Mouse (Mus musculus) cerebellum, adult 9-11 months (tissue): ENCODE data around the gene Tfeb.

Experiments
- DNase-seq: peaks from one replicate; pipeline ENCODE4 v3.0.0; 2022

Tfeb gene

GRCm38 (mm10) chr17:47712889-47713571 lies 23.8 kb upstream of the Tfeb start:
- no peak for DNase-seq

- no peak for DNase-seq
Measured at GRCm38 (mm10) chr17:47715037-47715436, 21.8 kb upstream of the Tfeb start.

- DNase-seq = no peak
Measured at GRCm38 (mm10) chr17:47721183-47721582, 15.6 kb upstream of the Tfeb start.

- no peak for DNase-seq
Measured at GRCm38 (mm10) chr17:47726566-47726965, 10.3 kb upstream of the Tfeb start, which contains the start of gene Pgc. Pgc (plus strand) TSS chr17:47726842.

- no peak for DNase-seq
Measured at GRCm38 (mm10) chr17:47730633-47731575, 5.9 kb upstream of the Tfeb start.

- no peak for DNase-seq
Measured at GRCm38 (mm10) chr17:47735553-47736100, 1.2 kb upstream of the Tfeb start.

- peak; percentile 92 for DNase-seq
Measured at GRCm38 (mm10) chr17:47737271-47738065, 638 bp downstream of the Tfeb start.

GRCm38 (mm10) chr17:47738066-47738878 lies 1.4 kb downstream of the Tfeb start:
- DNase-seq = peak; percentile 69

GRCm38 (mm10) chr17:47738879-47739798 lies 2.3 kb downstream of the Tfeb start:
- no peak for DNase-seq

GRCm38 (mm10) chr17:47740186-47740585 lies 3.4 kb downstream of the Tfeb start:
- no peak for DNase-seq

GRCm38 (mm10) chr17:47742991-47743734 lies 6.3 kb downstream of the Tfeb start:
- no peak for DNase-seq

- no peak for DNase-seq
Measured at GRCm38 (mm10) chr17:47744086-47744485, 7.3 kb downstream of the Tfeb start.

GRCm38 (mm10) chr17:47744746-47745368 lies 8.0 kb downstream of the Tfeb start:
- peak; percentile 21 for DNase-seq

GRCm38 (mm10) chr17:47748791-47749553 lies 12.1 kb downstream of the Tfeb start:
- no peak for DNase-seq

- no peak for DNase-seq
Measured at GRCm38 (mm10) chr17:47749626-47750025, 12.8 kb downstream of the Tfeb start.

- no peak for DNase-seq
Measured at GRCm38 (mm10) chr17:47750101-47750500, 13.3 kb downstream of the Tfeb start.

GRCm38 (mm10) chr17:47751811-47752210 lies 15.0 kb downstream of the Tfeb start:
- no peak for DNase-seq

GRCm38 (mm10) chr17:47753130-47753775 lies 16.4 kb downstream of the Tfeb start:
- DNase-seq = no peak
